Mouse (Mus musculus) spleen, postnatal 36 days (tissue): ENCODE measurements around the gene Ksr1.

Experiments
- DNase-seq, 2 experiments: peaks; one replicate each; pipeline ENCODE4 v3.0.0; 2022; ENCODE audit warnings: low spot score in 2 of 2, mixed read lengths in 1 of 2

Ksr1 gene

DNA sequence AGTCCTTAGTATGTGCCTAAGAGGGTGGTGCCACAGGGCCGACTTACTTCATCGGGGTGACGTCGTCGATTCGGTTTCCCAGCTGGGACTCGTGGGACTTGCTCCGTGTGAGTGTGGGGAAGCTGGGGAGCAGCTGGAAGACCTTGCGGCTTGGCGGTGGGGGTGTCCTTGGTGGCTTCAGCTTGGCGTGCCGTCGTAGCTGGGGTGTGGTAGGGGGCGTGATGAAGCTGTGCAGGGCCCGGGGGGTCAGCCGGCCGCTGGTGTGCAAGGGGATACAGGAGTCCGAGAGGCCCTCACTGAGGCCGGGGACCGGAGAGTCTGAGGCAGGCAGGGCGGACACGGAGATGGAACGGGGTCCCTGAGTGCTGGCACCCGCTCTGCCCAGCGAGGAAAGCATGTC is 101.4 kb downstream of the Ksr1 start:
- DNase-seq = no peak

DNA sequence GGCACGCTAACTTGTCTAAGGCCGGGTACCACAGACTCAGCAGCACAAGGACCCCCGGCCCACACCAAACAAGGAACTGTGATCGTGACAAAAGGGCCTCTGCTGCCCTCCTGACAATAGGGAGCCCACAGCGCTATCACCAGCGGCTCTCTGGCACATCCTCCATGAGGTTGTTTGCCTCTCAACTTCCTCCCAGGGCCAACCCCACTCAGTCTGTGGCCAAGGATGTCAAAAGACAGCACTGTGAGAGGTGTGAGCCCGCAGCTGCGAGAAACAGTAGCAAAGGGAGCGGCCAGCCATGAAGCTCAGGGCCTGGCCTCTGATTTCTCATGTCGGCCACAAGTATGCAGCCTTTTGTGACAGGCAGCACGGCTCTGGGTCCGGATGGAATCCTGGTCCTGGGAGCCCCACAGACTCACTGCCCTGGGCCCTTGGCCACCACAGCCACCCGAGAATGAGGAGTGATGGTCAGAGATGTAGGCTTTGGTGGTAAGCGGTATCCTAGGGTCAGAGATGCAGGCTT is 104.2 kb downstream of the Ksr1 start:
- no peak for DNase-seq

DNA sequence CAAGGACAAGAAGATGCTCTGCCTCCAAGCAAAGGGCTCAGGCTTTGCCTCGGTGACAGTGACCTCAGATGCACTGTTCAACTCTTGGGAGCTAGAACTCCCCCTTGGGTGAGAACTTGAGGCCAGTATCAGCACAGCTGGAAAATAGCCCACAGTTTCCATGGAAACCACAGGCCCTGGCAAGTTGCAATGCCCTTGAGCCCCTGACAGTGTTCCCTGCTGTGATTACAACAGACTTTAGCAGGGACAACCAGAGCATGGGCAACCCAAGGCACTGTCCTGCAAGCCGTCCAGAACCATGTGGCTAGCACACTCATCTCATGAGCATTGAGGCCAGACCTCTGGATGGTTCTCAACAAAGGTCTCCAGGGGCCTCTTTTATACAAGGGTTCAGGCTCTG is 106.7 kb downstream of the Ksr1 start:
- no peak for DNase-seq

DNA sequence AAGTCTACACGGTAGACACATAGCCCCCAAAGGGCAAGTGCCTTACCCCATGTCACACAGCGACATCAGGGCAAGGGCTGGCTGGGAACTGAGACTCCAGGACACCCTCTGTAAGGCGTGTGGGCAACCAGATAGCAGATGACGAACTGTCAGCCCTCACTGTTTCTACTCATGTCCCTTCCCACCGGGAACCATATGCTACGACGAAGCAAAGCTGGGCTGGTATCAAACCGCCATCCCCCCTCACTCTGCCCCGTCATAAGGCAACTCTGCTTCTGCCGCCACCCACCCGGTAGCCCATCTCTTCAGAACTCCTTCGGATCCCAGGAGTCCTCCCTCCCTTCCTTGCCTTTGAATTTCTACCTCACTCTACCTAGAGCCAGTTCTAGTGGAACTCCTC is 108.7 kb downstream of the Ksr1 start:
- no peak for DNase-seq

DNA sequence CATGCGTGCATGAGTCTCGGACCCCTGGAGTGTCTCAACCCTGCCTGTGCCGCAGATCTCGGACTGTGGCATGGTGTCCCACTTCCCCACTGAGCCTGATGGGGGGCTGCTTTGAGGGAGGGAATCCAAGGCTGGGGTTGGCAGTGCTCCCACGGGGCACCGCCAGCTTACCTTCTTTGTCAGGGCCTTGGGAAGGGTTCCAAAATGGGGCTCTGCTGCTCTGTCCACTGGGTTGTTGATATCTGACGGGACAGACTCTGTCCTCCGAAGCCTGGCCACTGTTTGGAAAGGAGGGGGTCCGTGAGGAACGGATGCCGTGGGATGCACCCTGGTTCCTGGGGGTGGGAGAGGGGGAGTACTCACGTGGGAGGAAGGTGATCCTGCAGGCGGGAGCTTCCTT is 109.9 kb downstream of the Ksr1 start:
- no peak for DNase-seq

DNA sequence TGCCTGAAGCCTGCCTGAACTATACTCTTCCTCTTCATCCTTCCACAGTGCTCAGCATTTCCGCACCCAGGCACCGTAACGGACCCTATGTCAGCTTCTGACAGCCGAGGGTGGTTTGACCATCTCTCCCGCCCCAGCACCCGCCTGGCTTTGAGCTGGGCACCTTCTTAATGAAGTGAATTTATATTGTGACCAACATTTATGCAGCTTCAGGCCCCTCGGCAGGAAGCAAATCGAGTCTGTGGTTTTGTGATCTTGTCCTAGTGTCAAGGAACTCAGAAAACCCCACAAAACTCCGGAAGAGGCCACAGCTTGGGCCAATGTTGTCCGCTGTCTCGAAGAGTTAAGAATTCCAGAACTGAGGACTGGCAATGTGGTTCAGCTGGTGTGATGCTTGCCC is 112.6 kb downstream of the Ksr1 start:
- DNase-seq = no peak

DNA sequence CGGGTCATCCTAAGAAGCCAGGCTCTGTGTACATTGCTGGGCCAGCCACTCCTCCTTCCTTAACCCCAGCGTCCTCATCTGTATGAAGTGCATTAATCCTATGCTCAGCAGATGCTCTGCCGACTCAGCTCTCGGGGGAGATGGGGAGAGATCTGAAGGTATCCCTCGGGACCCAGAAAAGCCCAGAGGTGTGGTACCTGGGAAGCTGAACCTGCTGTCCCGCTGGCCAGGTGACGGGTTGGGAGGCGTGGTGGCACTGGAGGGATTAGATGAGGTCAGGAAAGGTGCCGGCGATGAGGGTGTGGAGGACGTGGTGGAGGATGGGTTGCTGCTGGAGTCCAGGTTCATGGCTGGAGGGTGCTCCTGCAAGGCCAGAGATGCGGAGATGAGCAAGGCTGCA is 113.2 kb downstream of the Ksr1 start:
- no peak for DNase-seq

DNA sequence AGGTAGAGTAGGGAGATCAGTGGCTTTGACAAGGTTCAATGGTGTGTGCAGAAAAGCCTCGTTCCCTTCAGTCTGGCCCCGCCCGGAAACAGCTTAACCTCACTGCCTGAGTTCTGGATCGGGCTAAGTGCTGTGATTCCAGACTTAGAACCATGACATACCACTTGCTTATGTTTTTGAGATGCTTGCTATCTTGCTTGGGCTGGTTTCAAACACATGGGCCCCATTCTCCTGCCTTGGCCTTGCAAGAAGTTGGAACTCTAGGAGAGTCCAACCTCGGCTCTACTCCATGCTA is 114.8 kb downstream of the Ksr1 start:
- no peak for DNase-seq

DNA sequence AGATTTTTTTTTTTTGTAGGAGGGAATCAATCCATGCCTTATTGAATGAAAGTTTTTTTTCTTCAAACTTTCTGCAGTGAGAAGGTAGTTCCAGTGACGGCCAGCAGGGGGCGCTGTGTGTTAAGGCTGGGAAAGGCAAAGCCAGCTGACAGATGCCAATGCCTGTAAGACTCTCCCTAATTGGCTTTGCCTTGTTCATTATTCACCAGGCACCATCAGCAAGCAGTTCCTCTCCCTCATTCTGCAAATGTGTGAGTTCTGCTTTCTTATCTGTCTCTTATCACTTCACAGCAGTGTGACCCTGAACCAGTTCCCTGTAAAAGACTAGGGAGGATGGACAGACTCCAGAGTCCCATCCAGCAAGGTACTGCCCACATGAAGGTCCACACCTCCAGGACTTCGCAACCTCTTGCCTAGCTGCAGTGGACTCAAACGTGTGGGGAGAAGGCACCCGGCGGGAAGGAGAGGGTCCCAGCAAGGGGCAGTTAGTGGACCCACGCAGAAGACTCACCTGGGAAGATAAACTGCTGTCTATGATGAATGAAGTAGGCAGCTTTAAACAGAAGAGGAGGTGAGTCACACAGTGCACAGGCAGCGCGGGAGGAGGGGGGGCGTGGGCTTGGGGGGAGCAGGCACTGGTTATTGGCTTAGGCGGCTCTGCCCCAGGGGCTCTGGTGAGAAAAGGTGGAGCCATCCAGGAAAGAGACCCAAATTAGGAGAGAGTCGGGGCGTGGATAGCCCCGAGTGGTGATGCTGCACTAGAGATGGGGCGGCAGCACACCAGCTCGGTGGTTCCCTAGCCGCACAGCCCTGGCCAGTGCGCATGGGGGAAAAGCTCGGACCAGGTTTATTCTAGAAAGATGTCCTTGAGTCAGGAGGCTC is 115.4 kb downstream of the Ksr1 start:
- peak; percentile 62 to 72 for DNase-seq

DNA sequence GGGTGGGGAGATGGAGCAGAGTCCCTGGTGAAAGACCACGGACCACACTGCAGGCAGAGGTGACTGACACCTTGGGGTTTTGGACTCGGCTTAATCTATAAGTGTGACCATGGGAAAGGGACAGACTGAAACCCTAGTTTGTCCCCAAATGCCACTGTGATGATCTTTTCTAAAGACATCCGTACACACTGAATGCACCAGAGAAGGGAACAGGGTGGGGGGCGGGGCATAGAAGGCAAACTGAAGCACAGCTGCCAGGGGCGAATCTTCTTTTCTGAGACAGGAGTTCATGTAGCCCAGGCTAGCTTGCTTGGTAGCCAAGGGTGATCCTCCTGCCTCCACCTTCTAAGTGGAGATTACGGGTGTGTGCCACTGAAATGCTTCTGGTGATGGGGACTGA is 122.5 kb downstream of the Ksr1 start:
- DNase-seq = no peak

DNA sequence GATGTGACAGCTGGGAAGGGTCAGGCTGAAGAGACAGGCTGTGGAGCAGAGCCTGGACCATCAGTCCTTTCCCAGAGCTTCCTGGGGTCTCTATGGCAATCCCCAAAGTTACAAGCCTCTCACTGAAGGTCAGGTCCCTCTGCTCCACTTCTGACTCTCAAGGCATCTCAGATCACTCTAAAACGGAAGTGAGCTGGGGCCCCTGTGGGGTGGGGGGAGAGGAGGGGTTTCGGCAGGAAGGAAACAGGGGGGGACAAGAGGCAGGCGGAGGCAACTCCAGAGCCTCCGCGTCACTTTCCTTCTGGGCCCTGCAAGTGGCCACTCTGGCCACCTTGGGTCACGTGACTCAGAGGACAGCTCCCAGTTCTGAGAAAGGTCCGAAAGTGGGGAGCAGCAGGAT is 122.9 kb downstream of the Ksr1 start:
- DNase-seq = peak; percentile 83 to 84

DNA sequence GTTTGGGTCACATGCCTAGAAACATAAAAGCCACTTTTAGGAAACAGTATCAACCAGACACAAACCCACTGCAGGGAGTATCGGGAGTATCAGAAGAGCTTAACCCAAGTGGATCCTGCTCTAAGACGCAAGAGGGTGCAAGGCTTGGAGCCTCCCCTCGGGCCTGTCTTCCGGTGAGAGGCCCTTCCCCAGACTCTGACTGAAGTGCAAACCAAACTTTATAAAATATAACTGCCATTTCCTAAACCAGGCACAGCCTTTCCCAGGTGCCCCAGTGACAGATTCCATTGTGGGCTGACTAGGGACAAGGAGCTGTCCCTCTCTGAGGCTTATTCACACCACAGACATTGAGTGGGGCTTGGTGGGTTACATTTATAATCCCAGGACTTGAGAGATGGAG is 123.4 kb downstream of the Ksr1 start:
- no peak for DNase-seq

DNA sequence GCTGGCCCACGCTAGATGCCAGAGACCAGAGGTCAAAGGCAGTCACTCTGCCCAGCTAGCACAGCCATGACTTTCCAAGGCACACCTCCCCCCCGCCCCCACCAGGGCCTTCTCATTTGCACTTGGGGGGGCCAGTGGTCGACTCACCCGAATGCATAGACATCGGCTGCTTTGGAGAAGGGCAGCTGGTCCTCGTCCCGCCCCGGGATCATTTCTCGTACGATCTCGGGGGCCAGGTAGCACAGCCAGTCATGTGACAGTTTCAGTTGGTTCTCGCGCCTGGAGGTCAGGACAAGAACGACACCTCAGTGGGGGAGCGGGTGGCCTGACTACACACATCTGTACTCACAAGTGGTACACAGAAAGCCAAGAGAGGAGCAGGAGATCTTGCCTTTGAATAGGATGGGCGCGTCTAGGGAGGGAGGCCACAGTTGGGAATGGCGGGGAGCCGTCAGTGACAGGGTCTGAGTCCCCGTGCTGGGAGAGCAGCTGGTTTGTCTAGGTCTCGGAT is 125.6 kb downstream of the Ksr1 start:
- DNase-seq = no peak

DNA sequence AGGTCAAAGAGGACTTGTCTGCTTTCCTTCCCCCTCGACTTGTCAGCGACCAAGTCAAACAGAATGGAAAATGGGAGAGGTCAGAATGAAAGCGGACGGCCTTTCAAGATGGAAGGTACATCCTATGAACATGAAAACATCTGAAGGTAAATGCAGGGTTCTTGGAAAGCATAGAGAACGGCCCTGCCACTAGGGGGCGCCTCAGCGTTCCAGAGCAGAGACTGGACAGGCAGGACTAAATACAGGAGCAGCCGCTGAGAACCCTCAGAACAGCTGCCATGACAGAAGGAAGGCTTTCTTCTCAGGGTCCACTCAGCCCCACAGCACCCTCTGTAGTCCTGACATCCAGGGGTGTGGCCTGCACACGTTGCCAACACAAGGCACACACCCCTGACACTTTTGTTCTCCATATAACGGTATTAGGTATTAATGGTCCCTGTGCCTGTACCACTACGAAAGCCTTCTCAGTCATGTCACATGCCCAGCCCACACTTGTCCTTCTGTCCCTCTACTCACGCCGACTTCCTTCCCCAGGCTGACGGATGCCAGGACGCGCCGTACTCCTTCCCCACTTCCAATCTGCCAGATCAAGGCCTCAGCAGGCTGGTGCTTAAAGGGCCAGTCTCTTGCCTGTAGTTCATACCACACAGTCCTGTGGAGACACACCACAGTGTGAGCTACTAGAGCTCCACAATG is 126.2 kb downstream of the Ksr1 start:
- DNase-seq = peak in 1 of 2 experiments; percentile 43

DNA sequence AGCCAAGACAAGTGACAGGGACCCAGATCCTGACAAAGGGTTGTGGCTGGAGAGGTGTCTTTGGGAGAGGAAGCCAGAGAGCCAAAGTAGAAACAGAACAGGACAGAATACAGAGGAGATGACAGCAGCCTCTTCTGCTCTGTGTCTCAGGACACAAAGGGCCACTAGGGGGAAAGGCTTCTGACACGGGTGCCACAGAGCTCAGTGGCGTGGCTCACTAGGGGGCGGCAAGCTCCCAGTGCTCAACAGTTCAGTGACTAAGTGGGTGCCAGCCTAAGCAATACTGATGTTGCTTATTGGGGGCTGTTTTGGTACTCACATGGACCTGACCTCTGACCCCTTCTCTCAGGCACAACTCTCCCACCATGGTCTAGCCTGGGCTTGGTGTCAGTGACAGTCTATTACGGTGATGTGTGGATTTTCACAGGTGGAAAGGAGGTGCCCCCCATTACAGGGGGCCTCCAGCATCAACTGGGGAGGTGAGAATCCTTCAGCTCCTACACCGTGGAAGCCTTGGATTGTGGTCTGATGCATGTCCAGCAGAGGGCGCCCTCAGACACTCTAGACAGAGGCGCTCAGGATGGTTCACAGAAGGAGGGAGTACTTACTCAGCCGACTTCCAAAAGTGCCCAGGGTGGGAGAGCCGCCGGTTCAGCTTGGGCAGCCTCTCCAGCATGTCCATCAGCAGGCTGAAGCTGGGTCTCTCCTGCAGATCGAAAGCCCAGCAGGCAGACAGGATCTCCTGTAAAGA is 127.1 kb downstream of the Ksr1 start:
- peak; percentile 62 to 73 for DNase-seq

DNA sequence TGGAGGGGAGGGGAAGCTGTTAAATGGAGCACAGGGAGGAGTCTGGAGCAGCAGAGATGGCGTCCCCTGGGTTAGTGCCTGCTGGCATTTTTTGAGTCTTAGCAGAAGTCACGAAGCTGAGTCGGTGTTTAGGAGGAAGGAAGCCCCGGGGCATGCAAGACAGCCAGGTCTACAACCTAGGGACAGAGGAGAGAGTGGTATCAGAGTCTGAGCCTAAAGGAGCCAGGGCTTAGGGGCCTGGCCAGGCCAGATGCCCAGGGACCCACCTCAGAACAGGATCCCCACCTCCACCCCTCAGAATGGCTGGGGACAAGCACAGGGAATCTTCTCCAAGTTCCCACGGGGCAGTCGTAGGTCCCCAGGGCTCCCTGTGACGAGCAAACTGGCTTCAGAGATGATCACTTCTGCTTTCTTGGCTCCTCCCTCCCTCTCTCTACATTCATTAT is 129.0 kb downstream of the Ksr1 start:
- DNase-seq = peak; percentile 58 to 59

DNA sequence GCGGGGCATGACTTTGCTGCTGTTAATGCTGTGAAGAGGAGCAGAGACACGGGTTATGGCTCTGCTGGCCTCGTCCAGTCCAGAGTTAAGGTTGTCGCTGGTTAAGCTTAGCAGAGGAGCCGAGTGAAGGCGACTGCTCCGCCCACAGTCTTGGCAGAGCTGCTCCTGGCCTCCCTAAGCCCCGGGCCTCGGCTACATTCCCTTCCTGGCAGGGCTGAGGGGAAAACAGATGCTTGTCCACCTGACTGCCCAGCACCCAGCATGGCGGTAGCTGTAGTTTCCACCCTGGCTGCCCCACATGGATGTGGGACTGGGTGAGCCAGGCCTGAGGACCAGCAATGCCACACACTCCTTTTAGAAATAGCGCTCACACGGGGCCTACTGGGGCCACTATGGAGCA is 130.0 kb downstream of the Ksr1 start:
- no peak for DNase-seq

DNA sequence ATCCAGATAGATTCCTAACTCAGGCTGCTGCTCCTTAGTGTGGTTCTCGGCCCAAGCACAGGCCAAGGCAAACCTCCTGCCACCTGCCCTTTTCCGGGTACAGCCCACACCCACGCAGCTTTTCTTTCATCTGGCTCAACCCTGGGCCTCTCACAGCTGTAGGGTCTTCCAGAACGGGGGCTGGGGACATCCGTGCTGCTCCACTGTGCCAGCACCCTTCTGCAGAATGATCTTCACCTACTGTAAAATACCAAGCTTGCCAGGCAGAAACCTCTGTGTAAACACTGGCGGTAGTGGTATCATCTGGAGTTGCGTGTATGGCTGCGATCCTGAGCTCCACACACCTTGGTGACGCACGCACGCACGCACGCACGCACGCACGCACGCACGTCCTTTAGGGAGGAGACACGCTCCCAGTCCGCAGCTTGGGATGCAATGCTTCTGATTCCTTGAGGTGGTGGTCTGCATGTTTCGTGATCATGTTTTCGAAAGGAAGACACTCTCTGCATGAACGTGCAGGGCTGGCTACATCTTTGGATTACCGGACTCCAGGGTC is 130.5 kb downstream of the Ksr1 start:
- DNase-seq = no peak

DNA sequence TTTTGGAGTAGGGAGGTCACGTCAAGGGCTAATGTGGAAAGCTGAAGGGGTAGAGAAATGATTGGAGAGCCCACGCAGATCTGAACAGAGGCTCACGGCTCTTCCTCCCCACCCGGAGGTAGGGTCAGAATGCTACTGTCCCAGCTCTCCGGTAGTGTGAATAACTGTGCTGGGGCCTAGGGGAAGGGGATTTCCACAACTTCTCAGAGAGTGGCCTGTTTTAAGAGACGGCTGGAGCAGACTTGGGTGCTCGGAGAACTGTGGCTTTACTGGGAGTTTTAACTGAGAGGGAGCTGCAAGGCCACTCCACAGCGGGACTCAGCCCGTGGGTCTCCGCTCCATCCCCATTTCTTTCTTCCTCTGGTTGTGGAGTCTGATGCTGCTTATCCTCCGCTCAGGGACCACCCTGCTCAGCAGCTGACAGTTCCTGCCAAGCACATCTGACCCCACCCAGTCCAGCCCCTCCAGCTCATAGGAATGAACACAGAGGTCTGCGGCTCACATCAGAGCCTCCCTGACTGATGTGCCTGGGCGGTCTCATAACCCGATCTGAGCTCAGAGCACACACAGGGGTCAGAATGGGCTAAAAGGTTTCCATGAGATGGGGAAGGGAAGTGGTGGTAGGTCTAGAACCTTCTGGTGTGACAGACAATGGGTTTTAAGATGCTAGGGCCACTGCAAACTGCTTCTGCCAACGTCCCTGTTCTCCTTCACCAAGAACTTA is 131.4 kb downstream of the Ksr1 start:
- DNase-seq = no peak

DNA sequence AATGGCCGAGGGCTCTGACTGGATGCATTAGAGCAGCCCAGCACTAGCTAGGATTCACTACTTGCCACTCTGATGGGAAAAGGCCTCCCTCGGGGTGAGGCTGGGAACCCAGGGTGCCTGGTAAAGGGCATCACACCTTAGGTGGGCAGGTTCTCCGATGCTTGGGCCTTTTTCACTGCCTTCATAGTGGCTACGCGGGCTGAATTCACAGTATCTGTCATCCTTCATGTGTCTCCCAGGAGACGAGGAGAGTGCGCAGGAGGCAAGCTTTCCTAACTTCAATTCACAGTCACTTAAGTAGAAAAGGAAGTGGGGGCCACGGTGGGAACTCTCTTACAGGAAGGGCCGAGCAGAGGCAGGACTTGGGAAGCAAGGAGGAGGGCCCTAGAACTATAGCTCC is 132.4 kb downstream of the Ksr1 start:
- no peak for DNase-seq

DNA sequence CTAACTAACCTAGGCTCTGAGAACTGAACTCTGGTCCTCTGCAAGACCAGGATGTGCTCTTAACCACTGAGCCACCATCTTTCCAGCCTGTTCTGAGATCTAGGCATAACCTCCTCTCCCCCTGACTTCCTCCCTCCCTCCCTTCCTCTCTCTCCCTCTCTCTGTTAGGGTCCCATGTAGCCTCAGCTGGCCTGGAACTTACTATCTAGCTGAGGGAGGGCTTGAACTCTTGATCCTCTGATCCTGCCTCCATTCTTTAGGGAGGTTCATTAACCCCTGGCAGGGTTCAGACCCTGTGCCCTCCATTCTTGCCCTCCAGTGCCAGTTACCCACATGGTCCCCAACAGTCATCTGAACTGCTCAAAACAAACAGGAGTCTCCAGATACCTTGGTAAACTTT is 133.2 kb downstream of the Ksr1 start:
- no peak for DNase-seq
